Mouse (Mus musculus) adrenal gland, adult (tissue): ENCODE measurements at regions not wholly inside any gene's neighbourhood (a gene's known extent, or its start where the extent isn't known, plus 50 kb on each side); places are given as distances from the start of the nearest gene placed in this dataset.
A peak's percentile ranks its signal among the peaks of the same experiment; 100 is the strongest.

Experiments used
- DNase-seq, 2 experiments: peaks; one replicate each; pipeline ENCODE4 v3.0.0; 2022 to 2023; ENCODE audit warnings: low spot score in 1 of 2; ENCODE audit not compliant: inconsistent age in 2 of 2

DNA sequence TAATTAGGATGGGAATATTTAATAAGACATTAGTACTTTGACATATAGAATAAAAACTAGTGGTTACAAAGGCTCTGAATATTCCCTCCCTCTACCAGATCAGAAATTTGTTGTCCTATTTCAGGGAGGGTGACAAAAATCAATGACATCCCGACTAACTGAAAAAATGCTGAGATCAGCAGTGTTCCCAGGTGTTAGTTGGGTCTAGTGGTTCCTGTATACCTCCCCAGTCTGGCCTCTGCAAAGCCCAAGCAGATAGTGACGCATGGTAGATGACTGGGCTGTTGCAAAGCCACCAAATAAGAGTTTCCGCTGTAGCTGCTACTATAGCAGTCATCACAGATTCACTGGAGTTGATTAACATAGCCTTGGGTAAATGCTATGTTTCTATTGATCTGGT is 59.9 kb upstream of the Gm4791 start:
- DNase-seq = no peak

DNA sequence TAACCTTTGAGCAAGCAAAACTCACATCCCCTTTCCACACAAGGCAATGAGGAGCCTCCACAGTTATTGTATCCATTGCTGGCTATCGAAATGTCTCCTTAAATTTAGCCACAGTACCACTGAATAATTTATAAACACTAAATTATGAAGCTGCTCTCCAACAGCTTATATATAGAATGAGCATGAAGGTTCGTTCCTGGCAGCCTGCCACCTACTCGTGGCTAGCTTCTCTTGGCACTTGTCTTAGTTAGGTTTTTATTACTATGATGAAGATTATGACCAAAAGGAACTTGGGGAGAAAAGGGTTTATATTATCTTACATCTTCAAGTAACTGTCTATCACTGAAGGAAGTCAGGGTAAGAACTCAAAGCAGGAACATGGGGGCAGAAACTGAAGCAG is 72.9 kb upstream of the Gm4791 start:
- no peak for DNase-seq

DNA sequence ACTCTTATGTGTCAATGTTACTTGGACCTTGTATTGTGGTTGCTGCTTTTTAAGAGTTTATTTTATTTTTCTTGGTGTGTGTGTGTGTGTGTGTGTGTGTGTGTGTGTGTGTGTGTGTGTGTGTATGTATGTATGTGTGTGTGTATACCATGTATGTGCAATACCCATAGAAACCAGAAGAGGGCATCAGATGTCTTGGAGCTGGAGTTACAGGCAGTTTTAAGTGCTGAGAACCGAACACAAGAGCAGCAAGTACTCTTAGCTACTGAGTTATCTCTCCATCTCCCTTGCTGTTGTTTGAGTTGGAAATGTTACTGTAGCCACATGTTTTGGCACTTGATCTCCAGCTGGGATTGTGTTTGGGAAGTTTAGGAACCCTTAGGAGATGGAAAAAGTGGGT is 78.5 kb upstream of the Gm4791 start:
- DNase-seq = no peak

DNA sequence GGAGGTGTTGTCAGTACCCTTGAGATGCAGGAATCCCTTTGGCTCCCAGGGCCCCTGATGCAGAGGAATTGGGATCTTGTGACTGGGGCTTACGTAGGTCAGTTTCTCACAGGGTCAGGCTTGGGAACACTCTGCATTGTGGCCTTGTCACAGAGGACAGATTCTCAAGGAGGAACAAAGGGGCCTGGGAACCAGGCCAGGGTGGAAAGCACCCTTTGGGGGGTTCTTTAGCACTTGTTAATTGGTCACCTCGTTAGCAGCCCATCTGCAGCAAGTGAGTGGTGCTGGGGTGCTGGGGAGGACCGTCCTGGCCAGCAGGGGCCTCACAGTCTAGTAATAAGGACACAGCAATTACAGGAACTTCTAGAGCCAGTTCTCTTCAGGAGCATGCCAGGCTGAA is 85.3 kb upstream of the Gm4791 start:
- peak; percentile 19 to 22 for DNase-seq

DNA sequence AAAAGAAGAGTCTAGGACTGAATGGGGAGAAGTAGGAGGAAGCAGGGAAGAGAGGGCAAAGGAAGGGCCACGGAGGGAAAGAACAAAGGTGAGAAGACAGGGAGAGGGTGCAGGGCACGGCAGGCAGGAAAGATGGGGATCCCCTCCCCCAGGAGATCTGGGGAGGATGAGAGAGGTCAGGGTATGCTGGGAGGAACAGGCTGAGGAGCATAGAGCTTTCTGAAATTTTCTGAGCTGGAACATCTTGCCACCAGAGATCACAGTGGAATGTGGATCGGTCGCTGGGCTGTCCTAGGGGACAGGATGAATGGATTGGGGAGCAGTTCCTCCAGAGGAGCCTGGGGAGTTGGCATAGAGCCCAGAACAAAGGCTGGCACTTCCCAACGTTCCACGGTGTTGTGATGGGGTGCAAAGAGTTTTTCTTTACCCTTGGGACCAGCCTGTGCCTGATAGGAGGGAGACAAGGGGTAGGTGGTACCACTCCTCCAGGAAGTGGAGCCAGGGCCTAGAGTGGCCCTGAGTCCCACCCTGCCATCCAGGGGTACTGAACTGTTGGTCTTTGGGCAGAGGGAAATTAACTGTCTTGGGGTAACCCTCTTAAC is 89.0 kb upstream of the Gm4791 start:
- DNase-seq = peak; percentile 11 to 26

DNA sequence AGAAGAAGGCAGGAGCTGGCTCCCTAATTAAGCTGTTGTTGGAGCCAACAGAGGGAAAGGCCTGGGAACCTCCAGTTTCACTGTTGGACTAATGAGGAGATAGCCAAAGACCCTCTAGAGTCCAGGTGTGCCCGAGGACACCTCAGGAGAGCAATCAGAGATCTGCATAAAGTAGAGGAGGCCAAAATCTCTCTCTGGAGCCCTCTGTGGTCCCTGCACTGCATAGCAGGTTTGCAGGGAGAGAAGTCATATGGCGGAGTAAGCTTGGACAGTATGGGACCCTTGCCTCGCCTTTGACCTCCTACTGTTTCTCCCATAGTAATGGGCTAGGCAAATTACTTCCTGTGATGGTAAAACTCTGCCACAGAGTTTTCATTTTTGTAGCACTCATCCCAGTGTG is 93.5 kb upstream of the Gm4791 start:
- DNase-seq = no peak

DNA sequence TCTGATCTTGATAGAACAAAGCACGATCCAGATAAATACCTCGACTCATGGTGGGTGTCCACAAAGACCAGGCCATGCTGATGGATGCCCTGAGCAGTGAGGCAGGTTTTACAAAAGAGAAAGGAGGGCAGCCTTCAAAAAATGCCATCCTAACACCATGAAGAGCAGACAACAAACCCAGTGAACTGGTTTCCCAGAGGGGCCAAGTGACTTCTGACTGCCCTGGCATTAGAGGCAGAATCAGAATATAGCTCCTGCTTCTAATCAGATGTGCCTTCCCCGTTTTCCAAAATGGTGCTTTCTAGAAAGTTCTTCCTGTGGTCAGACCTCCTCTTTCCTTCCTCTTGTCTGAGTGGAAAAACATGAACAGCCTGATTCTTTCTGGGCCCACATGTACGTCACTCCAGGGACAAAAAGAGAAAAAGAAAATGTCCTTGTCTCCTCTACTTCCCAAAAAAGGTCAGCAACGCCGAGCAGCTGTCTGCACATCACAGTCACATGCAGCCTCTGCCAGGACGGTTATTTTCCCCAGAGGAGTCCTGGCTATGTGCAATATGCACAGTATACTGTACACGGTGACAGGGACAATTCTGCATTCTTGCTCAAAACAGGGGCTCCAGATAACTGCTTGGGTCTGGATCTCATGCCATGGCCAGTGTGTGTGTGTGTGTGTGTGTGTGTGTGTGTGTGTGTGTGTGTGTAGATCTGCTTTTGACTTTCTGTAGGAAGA is 94.9 kb upstream of the Gm4791 start:
- DNase-seq = peak; percentile 6 to 36

DNA sequence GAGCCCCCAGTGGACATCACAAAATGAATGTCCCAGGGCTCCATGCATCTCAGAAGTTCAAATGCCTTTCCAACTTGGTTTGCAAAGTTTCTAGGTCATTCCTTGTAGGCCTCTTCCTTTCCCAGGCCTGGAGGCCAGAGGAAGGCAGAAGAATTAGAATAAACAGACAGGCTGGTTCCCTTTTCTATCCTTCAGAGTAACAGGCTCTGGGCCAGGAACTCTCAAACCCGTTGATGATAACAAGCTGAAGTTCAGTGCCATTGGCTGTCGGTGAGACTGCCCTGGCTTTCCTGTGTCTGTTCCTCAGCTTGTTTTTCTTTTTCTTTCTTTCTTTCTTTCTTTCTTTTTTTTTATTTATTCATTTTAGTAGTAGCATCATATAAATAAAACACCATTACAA is 99.3 kb upstream of the Gm4791 start:
- no peak for DNase-seq

DNA sequence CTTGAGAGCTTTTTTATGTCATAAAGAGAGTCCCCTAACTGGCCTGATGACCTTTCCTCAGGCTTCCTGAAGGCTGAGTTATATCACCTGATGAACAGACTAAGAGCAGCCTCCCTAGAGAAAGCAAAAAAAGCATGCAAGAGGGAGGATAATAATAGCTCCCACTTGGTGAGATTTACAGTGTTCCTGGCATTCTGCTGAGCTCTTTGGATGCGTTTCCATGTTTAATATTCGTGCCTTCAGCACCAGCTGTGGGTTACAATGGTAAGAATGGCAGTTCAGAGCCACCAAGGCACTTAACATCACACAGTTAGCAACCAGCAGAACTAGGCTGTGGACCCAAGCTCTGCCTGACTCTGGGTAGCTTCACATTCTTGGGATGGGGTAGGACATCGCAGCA is 100.4 kb upstream of the Gm4791 start:
- no peak for DNase-seq

DNA sequence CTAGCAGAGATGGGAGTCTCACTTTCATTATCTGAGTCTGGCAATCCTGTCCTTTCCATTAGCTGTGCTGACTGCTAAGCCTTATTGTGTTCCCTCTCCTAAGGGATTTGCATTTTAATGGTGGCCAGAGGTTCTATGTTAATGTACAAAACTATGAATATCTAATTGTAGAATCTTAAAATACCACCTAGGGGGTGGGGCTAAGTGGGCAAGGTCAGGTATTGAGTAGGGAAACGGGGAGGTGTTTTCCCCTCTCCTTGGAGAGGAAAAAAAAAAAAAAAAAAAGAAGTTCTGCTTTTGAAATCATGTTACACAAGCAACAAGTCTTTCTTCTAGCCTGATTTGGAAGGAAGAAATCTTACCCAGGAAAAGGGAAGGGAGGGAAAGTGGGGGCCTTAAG is 106.7 kb upstream of the Gm4791 start:
- no peak for DNase-seq

DNA sequence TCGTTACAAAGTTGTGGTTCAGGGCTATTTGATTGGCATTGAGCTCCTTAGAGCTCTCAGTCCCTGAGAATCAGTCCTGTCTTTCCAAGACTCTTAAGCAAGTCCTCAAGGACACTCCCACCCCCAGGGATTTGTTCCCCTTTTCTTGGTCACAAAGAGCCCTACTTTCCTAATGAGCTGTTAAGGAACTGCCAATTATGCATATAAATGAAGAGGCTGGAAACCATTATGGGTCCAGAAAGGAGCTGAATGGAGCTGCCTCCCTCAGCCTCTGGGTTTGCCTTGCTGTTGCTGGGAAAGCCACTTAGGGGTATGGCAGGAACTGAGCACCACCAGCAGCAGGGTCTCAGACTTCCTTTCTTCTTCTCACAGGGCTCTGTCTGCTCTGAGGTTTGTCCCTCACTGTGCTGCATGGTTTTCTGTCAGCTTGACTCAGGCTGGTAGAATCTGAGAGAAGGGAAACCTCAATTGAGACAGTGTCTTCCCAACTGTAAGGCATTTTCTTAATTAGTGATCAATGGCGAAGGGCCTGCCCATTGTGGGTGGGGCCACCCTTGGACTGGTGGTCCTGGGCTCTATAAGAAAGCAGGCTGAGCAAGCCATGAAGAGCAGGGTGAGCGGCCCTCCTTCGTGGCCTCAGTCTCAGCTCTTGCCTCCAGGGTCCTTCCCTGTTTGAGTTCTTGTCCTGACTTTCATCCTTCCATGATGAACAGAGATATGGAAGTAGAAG is 108.4 kb upstream of the Gm4791 start:
- no peak for DNase-seq

DNA sequence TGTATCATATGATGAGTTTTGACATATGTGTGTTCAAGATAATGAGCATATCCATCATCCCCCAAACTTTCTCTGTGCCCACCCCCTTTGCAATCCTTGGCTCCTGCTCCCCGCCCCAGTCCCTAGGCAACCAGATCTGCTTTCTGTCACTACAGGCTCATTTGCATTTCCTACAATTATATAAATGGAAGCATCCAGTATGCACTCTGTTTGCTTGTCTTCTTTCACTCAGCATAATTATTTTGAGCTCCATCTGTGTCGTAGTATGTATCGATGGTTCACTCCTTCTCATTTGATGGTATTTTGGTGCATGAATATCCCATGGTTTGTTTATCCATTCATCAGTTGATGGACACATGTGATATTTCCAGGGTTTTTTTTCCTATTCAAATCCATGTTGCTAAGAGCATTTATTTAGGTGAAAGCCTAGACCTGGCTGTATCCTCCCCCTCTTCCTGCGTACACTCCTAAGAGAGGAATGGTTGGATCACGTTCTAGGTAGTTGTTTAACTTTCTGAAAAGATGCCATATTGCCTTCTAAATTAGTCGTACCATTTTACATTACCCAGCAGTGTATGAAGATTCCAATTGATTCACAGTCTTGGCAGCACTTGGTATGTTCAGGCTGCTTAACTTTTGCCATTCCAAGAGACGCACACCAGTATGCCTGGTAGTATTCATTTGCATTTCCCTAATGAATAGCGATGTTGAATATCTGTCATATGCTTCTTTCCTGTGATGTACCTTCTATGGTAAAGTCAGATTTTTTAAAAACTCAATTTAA is 127.1 kb upstream of the Gm4791 start:
- DNase-seq = no peak

DNA sequence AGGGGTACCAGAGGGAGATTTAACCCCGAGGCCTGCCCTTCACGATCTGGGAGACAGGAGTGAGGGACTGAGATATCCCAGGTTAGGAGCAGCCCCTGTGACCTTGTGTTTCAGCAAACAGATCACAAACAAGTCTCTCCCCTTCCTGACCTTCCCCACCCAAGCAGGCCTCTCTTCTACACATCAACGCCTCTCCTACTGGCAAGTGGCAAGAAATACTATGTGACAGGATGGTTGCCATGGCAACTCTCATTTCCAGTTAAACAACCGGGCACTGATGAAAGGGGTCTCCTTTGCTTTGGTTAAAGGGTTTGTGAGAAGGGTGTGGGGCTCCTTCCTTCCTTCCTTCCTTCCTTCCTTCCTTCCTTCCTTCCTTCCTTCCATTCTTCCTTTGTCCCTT is 134.6 kb upstream of the Gm4791 start:
- DNase-seq = no peak

DNA sequence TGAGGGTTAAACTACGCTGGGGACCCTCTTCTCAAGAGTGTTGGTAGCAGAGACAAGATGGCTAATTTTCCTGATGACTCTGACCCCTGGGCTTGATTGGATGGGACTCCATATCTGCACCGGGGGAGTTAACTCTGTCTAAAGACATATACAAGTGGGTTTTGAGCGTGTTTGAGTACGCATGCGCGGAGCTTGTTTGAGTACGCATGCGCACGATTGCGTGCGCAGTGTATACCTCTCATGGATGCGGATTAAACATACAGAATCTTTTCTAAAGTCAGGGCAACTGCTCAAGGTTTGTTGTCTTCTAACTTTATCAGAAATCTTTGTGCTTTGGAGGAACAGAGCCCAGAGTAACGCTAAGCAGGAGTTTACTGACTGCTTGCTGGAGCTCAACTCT is 146.8 kb upstream of the Gm4791 start:
- no peak for DNase-seq

DNA sequence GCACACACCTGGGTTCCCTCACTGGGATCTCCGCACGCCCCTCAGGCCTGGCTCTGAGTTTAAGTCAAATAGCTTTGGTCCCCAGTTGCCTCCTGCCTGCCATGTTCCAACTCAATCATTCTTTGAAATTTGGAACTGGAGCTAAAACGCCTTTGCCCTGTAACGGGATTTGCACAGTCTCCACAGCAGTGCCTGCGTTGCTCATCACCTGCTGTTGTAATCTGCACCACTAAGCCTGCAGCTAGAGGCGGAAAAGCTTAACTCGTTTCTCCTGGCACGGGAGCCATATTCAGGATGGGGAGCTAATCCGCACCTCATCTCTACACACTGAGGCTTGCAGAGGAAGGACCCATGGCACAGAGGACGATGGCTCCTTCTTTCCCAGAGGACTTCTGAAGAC is 147.2 kb upstream of the Gm4791 start:
- DNase-seq = no peak

DNA sequence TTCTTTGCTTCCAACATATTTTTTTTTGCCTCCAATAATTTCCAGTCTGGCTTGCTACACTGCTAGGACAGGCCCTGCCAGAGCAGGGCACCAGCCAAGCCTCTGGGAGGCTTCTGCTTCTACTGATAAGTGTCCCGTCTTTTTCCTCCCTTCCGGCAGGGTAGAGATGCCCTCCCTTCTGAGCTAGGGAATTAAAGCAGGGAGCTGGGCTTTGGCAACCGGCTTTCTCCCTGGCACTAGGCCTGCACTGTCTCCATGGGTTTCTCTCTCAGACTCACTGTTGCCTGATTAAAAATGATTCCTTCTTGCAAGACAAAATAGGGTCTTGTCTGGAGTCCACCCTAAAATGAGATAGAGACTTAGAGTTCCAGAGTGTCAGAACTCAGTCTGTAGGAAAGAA is 153.3 kb upstream of the Gm4791 start:
- no peak for DNase-seq

DNA sequence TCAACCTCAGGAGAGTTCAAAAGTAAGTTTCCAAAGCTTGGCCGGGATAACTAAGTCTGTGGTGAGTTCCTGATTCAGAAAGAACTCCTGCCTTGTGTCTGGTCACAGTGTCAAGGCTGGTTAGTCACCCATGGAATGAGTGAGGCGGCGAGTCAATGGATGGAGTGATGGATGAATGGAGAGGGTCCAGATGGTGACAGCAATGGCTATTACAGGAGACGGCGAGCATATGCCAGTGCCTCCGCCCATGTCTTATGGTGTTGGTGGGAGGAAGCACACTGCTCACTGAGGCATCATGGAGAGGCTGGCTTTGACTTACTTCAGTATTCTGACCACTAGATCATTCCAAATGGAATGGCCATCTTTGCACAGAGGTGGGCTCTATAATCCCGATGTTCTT is 154.8 kb upstream of the Gm4791 start:
- DNase-seq = no peak

DNA sequence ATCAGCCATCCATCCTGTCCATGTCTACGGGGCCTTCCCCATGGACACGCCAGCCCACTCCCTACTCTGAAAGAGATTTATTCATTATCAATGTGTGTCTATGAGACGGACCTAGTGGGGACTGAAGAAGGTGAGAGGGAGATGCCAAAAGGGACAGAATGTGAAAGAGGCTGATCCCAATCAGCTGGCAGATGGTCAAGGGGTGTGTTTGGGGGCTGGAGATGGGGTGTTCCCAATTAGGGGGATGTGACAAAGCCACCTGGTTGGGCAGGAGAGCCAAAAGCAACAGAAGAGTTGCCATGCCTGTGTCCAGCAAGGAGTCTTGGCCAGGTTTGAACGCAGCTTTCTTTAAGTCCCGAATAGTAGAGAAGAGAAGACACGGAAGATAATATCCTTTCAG is 157.0 kb upstream of the Gm4791 start:
- DNase-seq = no peak

DNA sequence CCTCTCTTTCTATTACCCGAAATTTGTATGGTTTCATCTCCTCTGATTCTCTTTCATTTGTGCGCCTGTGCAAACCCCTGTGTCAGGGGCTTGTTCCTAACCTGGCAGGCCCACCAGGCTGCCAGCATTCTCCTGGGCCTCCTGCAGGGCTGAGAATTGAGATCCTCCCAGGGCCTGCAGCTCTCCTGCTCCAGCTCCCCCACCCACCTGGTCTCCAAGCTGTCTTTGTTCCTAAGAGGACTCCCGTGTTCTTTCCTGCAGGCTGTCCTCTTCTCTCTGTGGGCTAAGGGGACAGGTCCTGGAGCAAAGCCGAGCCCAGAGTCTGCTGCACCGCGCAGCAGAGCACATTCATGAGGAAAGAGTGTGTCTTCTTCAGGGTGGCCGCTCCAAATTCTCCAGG is 163.3 kb upstream of the Gm4791 start:
- no peak for DNase-seq

DNA sequence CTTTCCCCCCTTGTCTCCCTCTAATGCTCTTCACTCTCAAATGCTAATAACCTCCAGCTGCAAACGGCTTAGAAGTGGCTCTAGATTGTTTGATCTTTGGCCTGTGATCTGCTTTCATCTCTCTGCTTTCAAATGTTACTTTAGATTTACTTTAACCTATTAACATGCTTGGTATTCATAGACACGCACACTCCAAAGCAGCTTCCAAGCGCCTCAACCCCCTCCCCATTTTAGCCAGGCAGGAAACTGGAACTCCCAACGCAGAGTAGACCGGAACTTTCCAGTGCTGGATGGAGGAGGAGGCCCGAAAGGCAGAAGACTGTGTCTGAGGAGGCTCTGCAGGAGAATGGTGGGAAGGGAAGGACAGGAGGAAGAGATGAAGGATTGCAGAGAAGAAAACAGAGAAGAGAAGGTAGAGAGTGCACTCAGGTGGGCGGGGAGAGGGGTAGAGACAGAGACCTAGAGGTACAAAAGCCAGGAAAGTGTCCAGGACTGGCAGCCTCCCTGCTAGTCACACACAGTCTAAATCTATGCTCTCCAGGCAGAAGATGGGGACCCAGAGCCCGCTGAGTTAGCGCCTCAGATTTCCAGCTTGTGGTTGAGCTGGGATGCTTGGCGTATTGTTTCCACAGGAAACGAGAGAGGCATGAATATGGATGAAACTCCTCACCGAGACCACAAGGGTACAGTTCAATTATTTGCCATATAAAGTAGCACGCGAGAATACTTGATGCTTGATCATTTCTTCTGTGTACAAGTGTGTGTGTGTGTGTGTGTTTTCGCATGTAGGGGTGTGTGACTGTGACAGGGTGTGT is 167.6 kb upstream of the Gm4791 start:
- DNase-seq = no peak

DNA sequence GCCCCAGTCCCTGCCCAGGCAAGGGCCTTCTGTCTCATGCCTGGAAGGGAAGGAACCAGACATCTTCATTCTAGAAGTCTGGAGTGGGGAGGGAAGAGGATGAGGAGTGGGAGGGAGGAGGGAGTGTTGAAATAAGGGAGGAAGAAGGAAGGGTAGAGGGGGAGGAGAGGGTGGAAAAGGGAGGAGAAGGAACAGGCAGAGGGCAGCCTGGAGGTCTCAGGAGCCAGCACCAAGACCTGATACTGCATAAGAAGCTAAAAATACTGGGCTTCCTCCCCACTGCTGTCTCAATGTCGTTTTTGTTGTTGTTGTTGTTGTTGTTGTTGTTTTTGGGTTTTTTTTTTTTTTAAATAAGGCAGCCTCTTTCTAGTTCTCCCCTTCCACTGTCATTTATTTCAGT is 168.2 kb upstream of the Gm4791 start:
- no peak for DNase-seq
